Mouse (Mus musculus): Measurements from ENCODE around the gene Cadm3. TPM values are rescaled to one million over a fixed set of nuclear protein-coding genes. Genes with fewer than 3 reads are reported as not detected.
A peak's percentile ranks its signal among the peaks of the same experiment; 100 is the strongest.

The Cadm3 gene
- total RNA-seq (2014; rRNA removed; ENCODE audit: low replicate concordance) (0.35 and 1.1 TPM in 2 replicates), polyA plus RNA-seq (2015; fragmentation: Nextera tagmentation; extraction: Ambion mirVana) (0.10 and 0.29 TPM in 2 replicates)

- Histone ChIP-seq H3K27me3 (ENCODE audit: control insufficient read depth, insufficient read depth, low read length) (peaks cover 48% of the 10 kb centered on the region), H3K4me1 (ENCODE audit: control insufficient read depth, insufficient read depth) (peaks cover 8% of the 10 kb centered on the region; the same call in 1 of the 2 replicates), H3K4me3 (ENCODE audit: low read depth, low read length) (peak within 1 kb of the TSS; percentile 46), H3K9me3 (replicated peaks; ENCODE audit: control insufficient read depth, low read length) (no peaks in the 10 kb centered on the region), H3K9ac (replicated peaks; ENCODE audit: low read depth, low read length) (no peak within 1 kb of the TSS), H3K36me3 (replicated peaks; ENCODE audit: control insufficient read depth, insufficient read depth, low read length) (no peaks in the 10 kb centered on the region), H3K27ac (ENCODE audit: low read depth) (no peak within 1 kb of the TSS), H3K4me2 (ENCODE audit: low read depth, low read length) (peak within 1 kb of the TSS; percentile 65)
- 1% methylated on average over 36 of the region's 46 CpGs for WGBS
- 0 out of 2 replicates have a peak, but pooled peaks have one; percentile 30 for ATAC-seq (ENCODE audit: insufficient read depth, low read depth)
- TF ChIP-seq CTCF (IDR thresholded peaks at IDR 0.05; ENCODE audit: low read depth) (no peak), EP300 (IDR thresholded peaks at IDR 0.05; ENCODE audit: low read depth) (no peak)
- DNase-seq (ENCODE audit: low spot score), result no peak
Measured at GRCm38 (mm10) chr1:173367356-173368046, at the start of gene Cadm3. Gene Cadm3, minus strand, starts transcription at chr1:173367695.

DNA sequence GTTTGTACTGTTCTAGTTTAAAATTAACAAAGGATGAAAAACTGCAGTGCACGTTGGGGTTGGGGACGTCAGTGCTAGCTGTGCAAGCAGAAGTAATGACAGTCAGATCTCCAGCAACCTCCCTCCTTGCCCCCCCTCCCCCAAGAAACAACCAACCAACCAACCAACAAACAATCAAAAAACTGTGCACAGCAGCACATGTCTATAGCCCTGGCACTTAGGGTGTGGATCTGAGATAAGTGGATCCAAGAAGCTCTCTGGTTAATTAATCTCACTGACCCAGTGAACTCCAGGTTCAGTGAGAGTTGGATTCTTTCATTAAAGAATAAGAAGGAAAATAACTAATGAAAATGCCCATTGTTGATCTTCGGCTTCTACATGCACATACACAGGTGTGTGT lies 47.1 kb upstream of the Cadm3 start:
- DNase-seq (ENCODE audit: low spot score), result no peak
- H3K27ac ChIP-seq (ENCODE audit: low read depth), result no peak overlapping the region
- ATAC-seq (ENCODE audit: insufficient read depth, low read depth), result no peak
- no peak overlapping the region for H3K4me3 ChIP-seq (ENCODE audit: low read depth, low read length)
- 73% methylated on average over 3 of the region's 3 CpGs for WGBS
- H3K4me1 ChIP-seq (ENCODE audit: control insufficient read depth, insufficient read depth), result no peaks in the 10 kb centered on the region
- TF ChIP-seq CTCF (IDR thresholded peaks at IDR 0.05; ENCODE audit: low read depth) (no peak), EP300 (IDR thresholded peaks at IDR 0.05; ENCODE audit: low read depth) (no peak)
- no peak overlapping the region for H3K9ac ChIP-seq (replicated peaks; ENCODE audit: low read depth, low read length)
- H3K27me3 ChIP-seq (ENCODE audit: control insufficient read depth, insufficient read depth, low read length), result no peaks in the 10 kb centered on the region
- H3K36me3 ChIP-seq (replicated peaks; ENCODE audit: control insufficient read depth, insufficient read depth, low read length), result no peaks in the 10 kb centered on the region
- no peaks in the 10 kb centered on the region for H3K9me3 ChIP-seq (replicated peaks; ENCODE audit: control insufficient read depth, low read length)
- no peak overlapping the region for H3K4me2 ChIP-seq (ENCODE audit: low read depth, low read length)

GRCm38 (mm10) chr1:173411863-173412262 lies 44.4 kb upstream of the Cadm3 start:
- H3K27ac ChIP-seq (ENCODE audit: low read depth), result no peak overlapping the region
- TF ChIP-seq EP300 (IDR thresholded peaks at IDR 0.05; ENCODE audit: low read depth), result no peak
- TF ChIP-seq CTCF (IDR thresholded peaks at IDR 0.05; ENCODE audit: low read depth), result no peak
- no peak for DNase-seq (ENCODE audit: low spot score)
- 54% methylated on average over 4 of the region's 4 CpGs for WGBS
- H3K27me3 ChIP-seq (ENCODE audit: control insufficient read depth, insufficient read depth, low read length), result no peaks in the 10 kb centered on the region
- no peak for ATAC-seq (ENCODE audit: insufficient read depth, low read depth)
- no peaks in the 10 kb centered on the region for H3K9me3 ChIP-seq (replicated peaks; ENCODE audit: control insufficient read depth, low read length)
- H3K4me1 ChIP-seq (ENCODE audit: control insufficient read depth, insufficient read depth), result no peaks in the 10 kb centered on the region
- H3K36me3 ChIP-seq (replicated peaks; ENCODE audit: control insufficient read depth, insufficient read depth, low read length), result no peaks in the 10 kb centered on the region
- H3K4me3 ChIP-seq (ENCODE audit: low read depth, low read length), result no peak overlapping the region
- H3K9ac ChIP-seq (replicated peaks; ENCODE audit: low read depth, low read length), result no peak overlapping the region
- H3K4me2 ChIP-seq (ENCODE audit: low read depth, low read length), result no peak overlapping the region

DNA sequence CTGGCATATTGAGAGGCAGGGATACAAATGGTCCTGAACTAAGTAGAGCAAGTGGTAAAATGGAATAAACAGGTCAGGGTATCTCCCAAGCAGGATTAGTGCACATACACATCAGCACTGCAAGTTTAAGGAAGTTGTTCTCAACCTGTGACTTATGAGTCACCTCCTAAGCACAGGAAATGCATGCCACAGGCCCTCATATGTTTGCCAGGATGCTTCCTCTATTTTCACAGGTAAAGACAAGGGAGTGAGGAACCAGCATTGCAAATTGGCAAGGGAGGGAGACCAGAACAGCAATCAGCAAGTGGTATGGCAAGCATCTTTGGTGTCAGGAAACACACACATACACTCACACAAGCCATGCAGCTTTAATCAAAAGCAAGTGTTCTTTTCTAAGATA lies 41.6 kb upstream of the Cadm3 start:
- Histone ChIP-seq H3K4me1 (ENCODE audit: control insufficient read depth, insufficient read depth) (no peaks in the 10 kb centered on the region), H3K4me2 (ENCODE audit: low read depth, low read length) (no peak overlapping the region), H3K9ac (replicated peaks; ENCODE audit: low read depth, low read length) (no peak overlapping the region), H3K27me3 (ENCODE audit: control insufficient read depth, insufficient read depth, low read length) (no peaks in the 10 kb centered on the region), H3K4me3 (ENCODE audit: low read depth, low read length) (no peak overlapping the region), H3K27ac (ENCODE audit: low read depth) (no peak overlapping the region), H3K36me3 (replicated peaks; ENCODE audit: control insufficient read depth, insufficient read depth, low read length) (no peaks in the 10 kb centered on the region), H3K9me3 (replicated peaks; ENCODE audit: control insufficient read depth, low read length) (no peaks in the 10 kb centered on the region)
- TF ChIP-seq CTCF (IDR thresholded peaks at IDR 0.05; ENCODE audit: low read depth), result no peak
- TF ChIP-seq EP300 (IDR thresholded peaks at IDR 0.05; ENCODE audit: low read depth), result no peak
- ATAC-seq (ENCODE audit: insufficient read depth, low read depth) (no peak), DNase-seq (ENCODE audit: low spot score) (no peak)

GRCm38 (mm10) chr1:173404696-173405309 lies 37.3 kb upstream of the Cadm3 start:
- Histone ChIP-seq H3K36me3 (replicated peaks; ENCODE audit: control insufficient read depth, insufficient read depth, low read length) (no peaks in the 10 kb centered on the region), H3K9me3 (replicated peaks; ENCODE audit: control insufficient read depth, low read length) (no peaks in the 10 kb centered on the region), H3K4me2 (ENCODE audit: low read depth, low read length) (no peak overlapping the region), H3K4me3 (ENCODE audit: low read depth, low read length) (no peak overlapping the region), H3K4me1 (ENCODE audit: control insufficient read depth, insufficient read depth) (no peaks in the 10 kb centered on the region), H3K9ac (replicated peaks; ENCODE audit: low read depth, low read length) (no peak overlapping the region), H3K27me3 (ENCODE audit: control insufficient read depth, insufficient read depth, low read length) (no peaks in the 10 kb centered on the region), H3K27ac (ENCODE audit: low read depth) (no peak overlapping the region)
- WGBS, result 69% methylated on average over 5 of the region's 5 CpGs
- no peak for ATAC-seq (ENCODE audit: insufficient read depth, low read depth)
- TF ChIP-seq EP300 (IDR thresholded peaks at IDR 0.05; ENCODE audit: low read depth), result no peak
- no peak for DNase-seq (ENCODE audit: low spot score)

Data from heart, postnatal 0 days (tissue).